Mouse (Mus musculus): ENCODE results near the gene Srrm3.
A peak's percentile ranks its signal among the peaks of the same experiment; 100 is the strongest.

The Srrm3 gene

DNA sequence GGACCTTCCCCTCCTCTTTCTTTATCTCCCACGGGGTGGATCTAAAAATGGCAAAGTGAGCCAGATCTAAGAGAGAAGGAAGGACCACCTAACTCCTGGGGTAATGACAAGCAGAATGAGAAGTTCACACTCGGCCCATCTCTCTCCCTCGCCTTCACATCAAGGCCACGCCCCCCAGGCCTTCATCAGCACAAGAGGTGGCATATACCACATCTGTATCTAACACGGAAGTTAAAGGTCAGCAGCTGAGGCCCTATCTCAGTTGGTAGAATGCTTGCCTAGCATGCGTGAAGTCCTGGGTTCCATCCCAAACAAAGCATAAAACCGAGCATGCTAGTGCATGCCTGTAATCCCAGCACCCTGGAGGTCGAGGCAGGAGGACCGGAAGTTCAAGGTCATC, 67.1 kb downstream of the Srrm3 start:
- no peak for DNase-seq

DNA sequence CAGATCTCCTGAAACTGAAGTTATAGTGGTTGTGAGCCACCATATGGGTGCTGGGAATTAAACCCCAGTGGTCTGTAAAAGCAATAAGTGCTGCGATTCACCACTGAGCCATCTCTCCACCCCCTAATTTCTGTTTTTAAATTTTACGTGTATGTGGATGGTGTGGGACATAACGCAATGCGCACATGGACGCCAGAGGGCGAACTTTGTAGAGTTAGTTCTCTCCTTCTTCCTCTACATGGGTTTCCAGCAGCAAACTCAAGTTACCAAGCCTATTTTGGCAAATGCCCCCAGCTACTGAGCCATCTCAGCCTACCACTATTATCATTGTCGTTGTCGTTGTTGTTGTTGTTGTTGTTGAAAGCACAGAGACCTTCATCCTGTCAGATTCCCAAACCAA, 70.5 kb downstream of the Srrm3 start:
- no peak for DNase-seq

DNA sequence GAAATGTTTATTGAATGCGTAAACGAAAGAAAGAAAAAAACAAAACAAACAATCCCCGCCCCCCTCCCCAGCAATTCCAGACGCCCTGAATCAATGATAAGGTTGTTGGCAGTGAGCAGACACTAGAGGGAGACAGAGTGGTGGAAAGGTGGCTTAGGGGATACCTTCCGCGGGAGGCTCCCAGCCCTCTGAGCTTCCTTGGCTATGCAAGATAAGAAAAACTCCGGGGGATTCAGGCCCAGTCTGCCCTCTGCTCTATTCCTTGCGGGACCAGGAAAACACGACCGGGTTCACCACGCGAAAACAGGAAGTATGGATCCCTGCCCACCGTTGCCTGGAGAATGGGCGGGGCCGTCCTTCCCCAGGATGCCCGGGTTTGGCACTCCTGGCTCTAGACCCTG, 71.1 kb downstream of the Srrm3 start:
- no peak for DNase-seq

DNA sequence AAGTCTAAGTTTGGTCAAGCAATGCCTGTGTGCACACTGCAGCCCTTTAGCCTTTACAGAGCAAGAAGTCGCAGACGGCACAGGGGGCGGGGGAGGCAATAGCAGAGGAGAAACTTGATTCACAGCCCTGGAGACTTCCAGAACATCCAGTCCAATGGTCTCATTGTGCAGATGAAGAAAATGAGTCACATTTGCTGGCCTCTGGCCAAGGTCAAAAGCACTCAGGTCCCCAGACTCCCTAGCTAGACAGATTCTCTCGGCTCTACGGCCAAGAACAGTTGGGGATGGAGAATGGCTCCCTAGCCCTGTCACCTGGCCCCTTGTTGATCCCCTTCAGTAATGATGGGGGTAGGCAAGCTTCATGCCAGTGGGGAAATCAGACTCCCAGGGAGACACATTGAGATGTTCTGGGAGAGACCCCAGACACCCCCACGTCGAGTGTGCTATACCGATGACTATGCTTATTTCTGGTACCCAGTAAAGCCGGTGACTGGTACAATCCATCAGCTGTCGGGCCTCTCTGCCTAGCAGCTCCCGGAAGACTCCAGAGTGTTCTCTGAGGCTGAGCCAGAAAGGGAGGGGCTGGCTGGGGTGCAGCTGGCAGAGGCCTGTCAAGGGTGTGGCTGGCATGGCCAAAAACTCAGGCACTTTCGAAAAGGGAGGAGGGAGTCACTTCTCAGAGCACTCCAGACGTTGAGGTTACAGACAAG, 72.9 kb downstream of the Srrm3 start:
- peak; percentile 28 for DNase-seq

DNA sequence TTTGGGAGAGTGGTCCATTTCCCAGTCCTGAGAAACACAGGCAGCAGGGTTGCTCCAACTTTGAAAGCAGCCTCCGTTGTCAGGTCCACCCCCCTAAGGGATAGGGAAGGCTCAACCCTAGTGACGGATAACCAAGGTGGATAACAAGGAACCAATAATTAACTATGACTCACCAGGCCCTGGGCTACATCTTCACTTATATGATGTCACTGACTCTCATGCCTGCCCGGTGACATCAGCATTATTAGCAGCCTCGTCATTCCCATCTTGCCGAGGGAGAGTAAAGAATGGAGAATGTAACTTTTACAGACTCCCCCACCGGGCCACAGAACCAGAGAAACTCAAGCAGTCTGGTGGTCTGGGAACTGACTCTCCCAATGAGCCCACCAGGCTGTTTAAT, 78.0 kb downstream of the Srrm3 start:
- no peak for DNase-seq

DNA sequence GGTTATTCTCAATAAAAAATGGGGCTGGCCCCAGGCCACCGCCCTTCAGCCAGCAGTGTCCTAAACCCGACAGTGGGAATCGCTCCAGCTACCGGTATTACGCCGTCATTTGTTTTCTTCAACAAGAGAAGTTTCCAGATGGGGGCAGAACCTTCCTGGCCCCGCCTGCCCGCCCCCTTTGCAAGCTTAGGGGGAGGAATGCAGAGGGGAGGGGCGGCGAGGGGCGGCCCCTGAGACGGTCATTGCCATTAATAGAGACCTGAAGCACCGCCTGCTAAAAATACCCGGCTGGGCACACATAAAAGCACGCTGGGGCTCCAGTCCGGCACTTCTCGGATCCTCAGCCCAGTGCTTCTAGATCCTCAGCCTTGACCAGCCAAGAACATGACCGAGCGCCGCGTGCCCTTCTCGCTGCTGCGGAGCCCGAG, 81.0 kb downstream of the Srrm3 start, which contains the start of gene Hspb1:
TSS of gene Hspb1 (plus strand) at position 245 of the 428 bp plus-strand sequence.
- DNase-seq, result no peak

DNA sequence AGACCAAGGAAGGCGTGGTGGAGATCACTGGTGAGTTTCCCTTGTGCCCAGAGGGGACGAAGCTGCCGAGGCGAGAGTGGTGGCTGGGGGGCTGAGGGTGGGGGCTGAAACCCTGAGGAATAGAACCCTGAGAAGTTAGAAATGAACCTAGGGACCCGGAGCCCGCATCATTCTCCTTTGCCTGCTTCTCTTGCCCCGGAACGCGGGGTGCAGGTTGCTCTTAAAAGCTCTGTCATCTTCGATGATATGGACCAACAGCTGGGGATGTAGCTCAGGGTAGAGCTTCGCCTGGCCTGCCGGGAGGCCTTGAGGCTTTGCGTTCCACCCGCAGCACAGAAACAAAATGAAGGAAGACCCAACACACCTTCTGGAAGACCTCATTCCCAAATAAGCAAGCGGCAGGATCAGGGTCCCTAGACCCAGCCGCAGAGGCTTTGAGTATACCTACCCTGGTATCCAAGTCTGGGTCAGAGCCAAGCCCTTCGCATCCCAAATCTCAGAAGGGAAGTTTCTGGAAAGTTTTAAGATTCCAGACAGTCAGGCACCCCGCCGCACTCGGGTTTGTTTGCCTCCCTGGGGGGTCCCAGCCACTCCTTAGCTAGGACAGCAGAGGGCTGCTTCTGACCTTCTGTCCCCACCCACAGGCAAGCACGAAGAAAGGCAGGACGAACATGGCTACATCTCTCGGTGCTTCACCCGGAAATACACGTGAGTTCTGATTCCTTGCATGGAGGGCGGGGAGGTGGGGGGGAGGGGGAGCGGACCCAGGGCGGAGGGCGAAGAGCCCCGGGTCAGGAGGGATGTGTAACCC, 81.9 kb downstream of the Srrm3 start:
- no peak for DNase-seq

DNA sequence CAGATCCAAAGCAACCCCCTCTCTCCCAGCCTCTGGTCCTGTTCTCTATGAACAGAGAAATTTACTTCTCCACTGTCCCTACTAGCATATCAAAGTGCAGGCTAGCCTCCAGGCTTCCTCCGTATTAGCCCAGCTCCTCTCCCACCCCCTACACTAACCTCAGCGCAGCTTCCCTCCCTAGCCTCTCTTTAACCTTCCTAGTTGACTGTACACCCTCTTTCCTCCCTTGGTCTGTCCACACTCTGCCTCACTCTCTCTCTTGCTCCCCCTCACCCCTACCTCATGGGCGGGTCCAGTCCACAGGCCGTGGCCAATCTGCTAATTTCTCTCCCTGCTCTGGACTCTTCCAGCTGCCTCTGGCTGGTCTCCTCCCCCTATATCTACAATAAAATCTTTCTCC, 83.6 kb downstream of the Srrm3 start:
- DNase-seq, result no peak

DNA sequence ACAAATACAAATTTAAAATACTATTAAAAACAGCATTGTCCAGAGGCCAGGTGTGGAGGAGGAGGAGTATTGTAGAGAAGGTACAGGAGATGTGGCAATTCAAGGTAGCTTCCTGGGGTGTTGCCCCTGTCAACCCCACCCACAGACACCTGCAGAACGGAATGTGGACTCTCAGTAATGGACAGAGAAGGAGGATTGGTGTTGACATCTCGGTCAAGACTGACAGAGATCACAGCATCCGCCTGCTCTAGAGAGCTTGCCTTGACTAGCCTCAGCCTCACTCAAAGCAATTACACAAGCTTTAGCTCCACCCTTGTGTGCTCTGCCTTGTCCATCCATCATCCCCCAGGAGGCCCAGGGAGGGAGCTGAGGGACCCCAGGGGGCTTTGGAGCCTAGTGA, 84.2 kb downstream of the Srrm3 start:
- no peak for DNase-seq

DNA sequence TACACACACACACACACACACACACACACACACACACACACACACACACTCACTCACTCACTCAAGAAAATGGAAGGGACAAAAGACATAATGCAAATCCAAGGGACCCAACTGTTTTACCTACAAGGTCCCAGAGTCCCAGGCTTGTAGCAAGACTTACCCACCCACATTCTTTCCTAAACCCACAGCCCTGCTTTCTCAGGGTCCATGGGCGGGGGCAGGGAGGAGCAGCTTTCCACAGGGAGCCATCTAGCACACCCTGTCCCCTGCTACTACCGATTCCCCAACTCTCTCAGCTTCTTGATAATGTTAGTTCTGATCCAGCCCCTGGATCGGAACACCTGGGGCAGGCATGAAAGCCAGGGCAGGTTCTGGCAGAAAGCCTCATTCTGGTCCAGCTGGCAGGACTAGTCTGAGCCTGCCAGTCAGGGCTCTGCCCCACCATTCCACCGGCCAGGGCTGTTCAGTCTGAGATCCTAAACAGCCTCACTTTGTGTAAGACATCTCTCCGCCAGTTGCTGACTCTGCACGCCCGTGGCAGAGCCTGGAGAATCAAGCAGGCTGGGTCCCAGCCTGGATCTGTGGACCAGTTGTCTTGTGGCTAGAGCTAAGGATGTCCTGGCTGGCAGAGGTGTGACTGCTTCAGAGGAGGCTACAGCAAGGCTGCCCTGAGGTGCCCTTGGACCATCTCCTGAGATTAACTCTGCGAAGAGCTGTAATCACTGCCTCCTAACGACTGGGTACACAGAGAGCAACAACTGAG, 86.1 kb downstream of the Srrm3 start:
- DNase-seq, result no peak

DNA sequence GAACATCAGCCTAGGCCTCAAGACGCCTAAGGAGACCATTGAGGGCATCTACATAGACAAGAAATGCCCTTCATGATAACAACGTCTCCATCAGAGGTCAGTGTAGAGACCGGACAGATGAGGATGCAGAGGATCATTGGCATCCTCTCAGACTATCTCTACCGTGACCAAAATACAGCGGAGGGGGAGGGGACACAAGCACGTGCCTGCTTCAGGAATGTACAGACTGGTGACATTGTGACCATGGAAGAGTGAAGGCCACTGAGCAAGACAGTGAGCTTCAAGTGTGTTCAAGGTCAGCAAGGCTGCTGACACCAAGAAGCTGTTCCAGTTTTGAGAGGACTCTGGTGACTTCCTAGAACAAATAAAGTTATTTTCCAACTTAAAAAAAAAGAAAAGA, 88.3 kb downstream of the Srrm3 start:
- DNase-seq, result no peak

DNA sequence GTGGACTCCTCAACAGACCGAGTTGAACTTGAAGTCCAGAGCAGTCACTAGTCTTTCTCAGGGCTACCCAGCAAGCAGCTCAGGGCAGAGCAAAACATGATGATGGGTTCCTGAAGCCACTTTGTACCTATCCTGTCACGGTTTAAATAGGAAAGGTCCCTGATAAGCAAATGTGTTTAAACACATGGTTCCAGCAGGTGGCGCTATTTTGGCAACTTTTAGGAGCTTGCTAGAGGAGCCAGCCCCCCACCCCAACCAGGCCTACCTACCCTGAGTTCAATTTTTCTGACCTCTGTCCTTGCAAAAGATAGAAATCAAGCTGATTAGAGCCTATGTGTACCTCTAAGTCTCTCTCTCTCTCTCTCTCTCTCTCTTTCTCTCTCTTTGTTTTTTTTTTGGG, 91.3 kb downstream of the Srrm3 start:
- no peak for DNase-seq

DNA sequence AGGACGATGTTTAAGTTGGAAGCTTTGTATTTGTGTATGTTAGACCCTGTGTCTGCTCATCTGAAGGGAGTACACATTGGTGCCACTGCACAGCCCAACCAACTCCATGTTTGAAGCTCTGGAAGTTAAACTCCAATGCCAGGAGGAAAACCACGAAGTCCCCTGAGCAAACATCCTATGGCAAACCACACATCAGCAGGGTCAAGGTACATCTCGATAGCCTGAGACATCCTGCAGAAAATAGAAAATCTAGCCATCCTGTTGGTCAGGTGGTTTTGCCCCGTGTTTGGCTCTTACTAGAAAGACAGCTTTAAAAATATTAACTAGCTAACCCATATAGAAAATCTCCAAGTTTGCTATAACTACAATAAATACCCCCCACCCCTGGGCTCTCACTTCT, 92.3 kb downstream of the Srrm3 start:
- DNase-seq, result no peak

DNA sequence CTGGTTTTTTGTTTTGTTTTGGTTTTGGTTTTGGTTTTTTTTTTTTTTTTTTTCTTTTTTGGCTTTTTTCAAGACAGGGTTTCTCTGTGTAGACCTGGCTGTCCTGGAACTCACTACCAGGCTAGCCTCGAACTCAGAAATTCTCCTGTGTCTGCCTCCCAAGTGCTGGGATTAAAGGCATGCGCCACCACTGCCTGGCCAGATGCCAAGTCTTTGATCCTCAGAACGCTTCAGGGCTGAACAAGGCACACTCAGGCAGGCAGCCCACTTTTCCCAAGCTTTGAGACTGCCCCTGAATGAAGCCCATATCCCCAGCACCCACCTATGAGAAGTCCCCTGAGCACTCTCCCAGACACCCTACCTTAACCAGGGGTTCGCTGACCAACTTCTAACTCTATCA, 93.1 kb downstream of the Srrm3 start:
- DNase-seq, result no peak

DNA sequence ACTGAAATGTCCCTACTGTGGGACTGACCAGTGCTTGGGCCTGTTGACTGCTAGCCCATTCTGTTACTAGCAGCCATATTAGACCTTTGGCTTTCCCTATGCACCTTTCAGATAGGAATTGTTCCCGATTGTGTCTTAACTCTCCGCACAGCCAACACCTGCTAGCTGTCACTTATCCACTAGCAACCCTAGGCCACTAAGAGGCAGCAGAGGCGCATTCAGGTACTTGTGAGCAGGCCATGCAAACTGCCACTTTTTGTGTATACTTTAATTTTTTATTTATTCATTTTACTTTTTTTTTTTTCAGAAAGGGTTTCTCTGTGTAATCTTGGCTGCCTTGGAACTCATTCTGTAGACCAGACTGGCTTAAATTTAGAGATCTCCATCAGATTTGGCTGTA, 94.0 kb downstream of the Srrm3 start:
- DNase-seq, result no peak

DNA sequence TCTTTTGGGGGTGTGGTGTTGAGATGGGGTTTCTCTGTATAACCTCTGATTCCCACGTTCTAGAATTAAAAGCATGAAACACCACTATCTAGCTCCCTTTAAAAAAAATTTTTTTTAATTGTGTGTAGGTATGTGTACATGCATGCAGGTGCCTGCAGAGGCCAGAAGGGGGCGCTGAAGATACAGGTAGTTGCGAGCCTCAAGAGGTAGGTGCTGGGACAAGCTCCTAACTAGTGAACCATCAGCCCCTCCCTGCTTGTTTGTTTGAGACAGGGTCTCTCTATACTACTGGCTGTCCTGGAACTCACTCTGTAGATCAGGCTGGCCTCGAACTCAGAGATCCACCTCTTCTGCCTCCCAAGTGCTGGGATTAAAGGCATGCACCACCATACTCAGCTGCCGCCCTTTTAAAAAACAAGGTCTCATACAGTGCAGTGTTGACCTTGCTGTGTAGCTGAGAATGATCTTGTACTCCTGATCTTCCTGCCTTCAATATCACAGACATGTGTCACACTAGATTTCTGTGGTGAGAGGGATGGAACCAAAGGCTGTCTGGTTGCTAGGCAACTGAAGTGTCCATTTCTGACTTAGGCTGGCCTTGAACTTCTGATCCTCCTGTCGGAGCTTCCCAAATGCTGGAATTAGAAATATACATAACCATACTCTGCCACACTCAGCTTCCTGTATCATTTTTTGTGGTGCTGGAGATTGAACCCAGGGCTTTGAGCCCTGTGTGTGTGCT, 94.8 kb downstream of the Srrm3 start:
- DNase-seq, result no peak

DNA sequence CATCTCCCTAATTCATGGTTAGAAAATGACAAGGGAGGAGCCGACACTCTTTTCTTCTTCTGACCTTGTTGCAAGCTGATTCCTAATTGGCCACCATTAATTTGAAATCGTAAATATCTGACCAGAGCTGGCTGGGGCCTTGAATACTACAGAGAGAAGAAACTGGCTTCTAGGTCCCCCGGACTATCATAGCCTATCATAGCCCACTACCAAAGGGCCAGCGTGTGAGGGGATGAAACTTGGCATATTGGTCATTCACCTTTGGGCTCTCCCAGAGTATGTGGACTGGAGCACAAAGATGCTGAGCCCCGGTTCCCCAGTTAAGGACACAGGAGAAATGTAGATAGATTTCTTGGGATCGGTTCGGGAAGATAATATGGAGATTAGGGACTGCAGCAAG, 96.4 kb downstream of the Srrm3 start:
- DNase-seq, result no peak

DNA sequence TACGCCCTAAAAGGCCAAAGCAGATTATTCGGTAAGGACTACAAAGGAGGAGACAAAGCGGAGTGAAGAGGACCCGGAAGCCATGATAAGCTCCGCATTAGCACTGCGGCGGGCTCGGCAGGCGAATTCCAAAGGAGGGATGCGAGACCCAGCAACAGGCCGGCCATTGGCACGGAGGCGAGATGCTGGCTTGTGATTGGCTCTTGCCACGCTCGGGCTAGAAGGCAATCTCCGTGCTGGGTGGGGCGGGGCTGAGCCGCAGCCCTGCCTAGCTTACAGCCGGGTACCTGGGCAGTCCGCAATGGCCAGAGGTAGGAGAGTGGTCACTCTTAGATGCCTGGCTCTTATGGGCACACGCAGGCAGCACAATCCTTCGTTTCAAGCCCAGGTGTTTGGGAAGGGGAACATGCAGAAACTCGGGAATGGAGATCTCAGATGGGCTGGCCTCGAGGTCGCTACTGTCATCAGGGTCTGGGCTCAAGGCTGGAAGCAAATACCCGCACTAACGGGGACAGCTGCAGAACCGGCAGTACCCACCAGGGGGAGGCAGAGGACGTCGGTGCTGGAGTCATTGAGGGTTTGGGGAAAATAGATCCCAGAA, 97.0 kb downstream of the Srrm3 start:
- DNase-seq, result peak; percentile 97

DNA sequence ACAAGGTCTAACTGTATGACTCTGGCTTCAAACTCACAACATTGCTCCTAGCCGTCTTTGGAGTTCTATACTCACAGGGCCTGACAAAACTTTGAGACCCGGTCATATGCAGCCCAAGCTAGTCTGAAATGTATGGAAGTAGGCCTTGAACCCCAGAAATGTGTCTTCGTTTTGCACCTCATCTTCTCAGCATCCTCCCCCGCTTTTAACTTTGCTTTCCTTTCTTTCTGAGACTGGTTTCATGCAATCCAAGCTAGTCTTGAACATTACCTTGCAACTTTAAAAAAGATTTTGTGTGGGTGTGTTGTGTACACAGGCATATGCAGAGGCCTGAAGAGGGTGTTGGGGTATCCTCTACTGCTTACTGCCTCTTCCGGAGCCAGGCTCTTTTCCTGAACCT, 97.6 kb downstream of the Srrm3 start:
- no peak for DNase-seq

DNA sequence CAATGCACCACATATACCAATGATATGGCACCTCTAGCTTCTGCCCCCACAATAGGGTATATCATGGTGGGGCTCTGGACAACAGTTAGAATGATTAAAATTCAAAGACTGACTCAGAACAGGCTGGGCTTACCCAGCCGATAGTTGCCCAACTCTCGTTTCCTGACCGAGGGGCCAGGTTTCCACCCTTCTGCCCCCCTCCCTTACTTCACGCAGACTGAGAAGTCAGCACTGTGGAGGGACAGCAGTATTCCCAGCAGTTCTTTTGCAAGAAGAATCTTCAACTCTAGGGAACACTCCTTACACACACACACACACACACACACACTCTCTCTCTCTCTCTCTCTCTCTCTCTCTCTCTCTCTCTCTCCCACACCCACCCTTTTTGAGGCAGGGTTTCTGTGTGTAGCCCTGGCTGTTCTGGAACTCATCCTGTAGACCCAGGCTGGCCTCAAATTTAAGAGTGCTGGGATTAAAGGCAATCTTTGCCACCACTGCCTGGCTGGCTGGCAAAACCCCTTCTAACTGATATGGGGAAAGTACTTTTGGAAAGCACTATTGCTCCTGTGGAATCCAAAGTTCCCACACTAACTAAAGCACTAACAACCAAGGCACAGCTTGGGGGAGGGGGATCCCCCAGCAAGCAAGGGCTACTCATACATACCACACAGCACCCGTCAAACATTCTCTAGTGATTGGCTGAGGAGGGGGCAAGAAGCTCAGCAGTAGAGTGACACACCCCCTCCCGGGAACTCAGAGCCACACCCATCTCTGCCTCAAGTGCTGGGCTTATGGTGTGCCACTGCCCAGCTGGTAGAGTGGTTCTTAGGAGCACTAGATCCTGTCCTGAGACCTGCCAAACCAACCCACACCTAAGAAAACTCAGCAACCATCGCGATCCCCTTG, 98.9 kb downstream of the Srrm3 start:
- DNase-seq, result no peak

DNA sequence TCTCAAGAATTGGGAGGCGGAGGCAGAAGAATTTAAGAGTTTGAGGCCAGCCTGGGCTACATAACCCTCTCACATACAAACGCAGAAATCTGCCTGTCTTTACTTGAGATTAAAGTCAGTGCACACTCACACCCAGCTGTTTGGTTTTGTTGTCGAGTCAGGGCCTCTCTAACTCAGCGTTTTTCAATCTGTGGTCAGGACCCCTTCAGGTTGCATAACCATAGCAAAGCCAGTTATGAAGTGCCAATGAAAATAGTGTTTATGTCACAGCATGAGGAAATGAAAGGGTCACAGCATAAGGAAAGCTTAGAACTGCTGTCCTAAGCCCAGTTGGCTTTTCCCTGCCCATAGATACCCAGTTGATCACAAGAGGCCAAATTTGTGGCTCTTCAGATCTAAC, 100.2 kb downstream of the Srrm3 start:
- DNase-seq, result no peak

DNA sequence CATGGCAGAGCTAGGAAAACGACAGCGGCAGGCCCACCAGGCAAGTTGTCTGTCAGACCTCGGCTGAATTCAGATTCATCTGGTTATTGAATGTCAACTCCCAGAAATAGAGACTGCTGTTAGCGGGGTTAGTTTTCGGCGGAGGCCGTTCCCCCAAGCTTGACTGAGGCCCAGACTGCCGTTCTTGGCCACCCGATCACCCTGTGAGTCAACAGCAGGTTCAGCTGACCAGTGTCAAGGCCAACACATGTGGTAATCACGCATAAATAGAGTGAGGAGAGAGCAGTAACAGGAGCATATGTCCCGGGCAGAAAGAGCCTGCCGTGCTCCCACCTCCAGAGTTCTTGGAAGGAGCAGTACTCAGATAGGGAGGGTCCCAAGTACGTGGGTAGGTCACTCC, 100.6 kb downstream of the Srrm3 start:
- DNase-seq, result no peak
